Mouse (Mus musculus) stomach, postnatal 0 days (tissue): ENCODE results near the gene Ubr3.

Source experiments
- CTCF ChIP-seq: IDR thresholded peaks from 2 replicates; pipeline ENCODE4 v1.5.1; 2016; ENCODE audit warnings: antibody characterized with exemption, low read depth, mild to moderate bottlenecking, moderate library complexity
- EP300 ChIP-seq: optimal IDR thresholded peaks from 2 replicates; pipeline ENCODE3; 2016; ENCODE audit warnings: antibody characterized with exemption

GRCm38 (mm10) chr2:69974896-69975295 is 77.8 kb downstream of the Ubr3 start:
- no peak for TF ChIP-seq EP300
- TF ChIP-seq CTCF, result no peak
